Mouse (Mus musculus) small intestine, adult 2 months (tissue): ENCODE results near the gene Rnf6. TPM values are rescaled to one million over a fixed set of nuclear protein-coding genes. Genes with fewer than 3 reads are reported as not detected.

Source experiments
- H3K27ac ChIP-seq: fragments of 200-500 bp; 2 replicates; pipeline ENCODE4 v1.5.1; 2012; ENCODE audit warnings: low read depth, low read length, control low read depth, inconsistent platforms; ENCODE audit not compliant: insufficient read depth
- H3K27me3 ChIP-seq: fragments of 200-500 bp; 2 replicates; pipeline ENCODE4 v1.6.1; 2012; ENCODE audit warnings: mild to moderate bottlenecking, moderate library complexity, low read length, inconsistent platforms; ENCODE audit not compliant: control insufficient read depth, insufficient read depth
- H3K36me3 ChIP-seq: fragments of 200-500 bp; 2 replicates; pipeline ENCODE4 v1.6.1; 2012; ENCODE audit warnings: mild to moderate bottlenecking, low read length, control low read depth, inconsistent platforms; ENCODE audit not compliant: control insufficient read depth, insufficient read depth
- H3K4me1 ChIP-seq: fragments of 200-500 bp; 2 replicates; pipeline ENCODE4 v1.6.1; 2012; ENCODE audit warnings: low read length, inconsistent platforms, mixed read lengths; ENCODE audit not compliant: control insufficient read depth, insufficient read depth, insufficient read length
- H3K4me3 ChIP-seq: fragments of 200-500 bp; 2 replicates; pipeline ENCODE4 v1.5.1; 2012; ENCODE audit warnings: low read depth, mild to moderate bottlenecking, control low read depth, inconsistent platforms, low read length, moderate library complexity
- CTCF ChIP-seq: fragments of 200-500 bp; IDR thresholded peaks from 2 replicates; pipeline ENCODE4 v1.5.1; 2012; ENCODE audit warnings: low read depth, mild to moderate bottlenecking, control low read depth, inconsistent platforms, low read length, moderate library complexity, mixed read lengths; ENCODE audit not compliant: insufficient replicate concordance, insufficient read length; ENCODE audit errors: extremely low read depth
- POLR2A ChIP-seq: fragments of 200-500 bp; IDR thresholded peaks from 2 replicates; pipeline ENCODE4 v1.6.1; 2012; ENCODE audit warnings: low read depth, mild to moderate bottlenecking, control low read depth, inconsistent platforms, low read length, moderate library complexity
- WGBS: fragments of 180-500 bp; shearing (Covaris S2); methylation state at CpG from one replicate; pipeline ENCODE4 v1.1.7; 2018; 5-methylcytosine and 5-hydroxymethylcytosine counted together
- polyA plus RNA-seq: library from polyadenylated mRNA; depleted of rRNA; stranded (reverse); fragments of >200 nt; gene quantifications from 2 replicates; pipeline ENCODE4 v1.2.3, GENCODE M21; 2012

Rnf6 gene
- polyA plus RNA-seq, 1 experiment, result 12.9 TPM

GRCm38 (mm10) chr5:146251663-146252429 lies 30.5 kb upstream of the Rnf6 start:
- 54% methylated on average over 5 of the region's 5 CpGs for WGBS
- no peak overlapping the region for H3K4me3 ChIP-seq
- H3K27me3 ChIP-seq, result no peaks in the 10 kb centered on the region
- peaks cover 16% of the 10 kb centered on the region for H3K4me1 ChIP-seq
- no peaks in the 10 kb centered on the region for H3K36me3 ChIP-seq
- TF ChIP-seq CTCF, result no peak
- TF ChIP-seq POLR2A, result no peak
- H3K27ac ChIP-seq, result peak overlapping the region; percentile 31

GRCm38 (mm10) chr5:146250369-146251075 lies 29.2 kb upstream of the Rnf6 start:
- H3K27ac ChIP-seq, result peak overlapping the region; percentile 23; the same call in 1 of the 2 replicates
- no peaks in the 10 kb centered on the region for H3K27me3 ChIP-seq
- TF ChIP-seq POLR2A (no peak), CTCF (no peak)
- no peak overlapping the region for H3K4me3 ChIP-seq
- 46% methylated on average over 12 of the region's 12 CpGs for WGBS
- no peaks in the 10 kb centered on the region for H3K36me3 ChIP-seq
- peaks cover 16% of the 10 kb centered on the region for H3K4me1 ChIP-seq

GRCm38 (mm10) chr5:146248746-146249145 lies 27.4 kb upstream of the Rnf6 start:
- H3K27ac ChIP-seq, result peak overlapping the region; percentile 8

GRCm38 (mm10) chr5:146247709-146248108 lies 26.4 kb upstream of the Rnf6 start:
- Histone ChIP-seq H3K27me3 (no peaks in the 10 kb centered on the region), H3K27ac (peak overlapping the region; percentile 56), H3K4me3 (no peak overlapping the region), H3K4me1 (peaks cover 11% of the 10 kb centered on the region), H3K36me3 (no peaks in the 10 kb centered on the region)
- TF ChIP-seq CTCF (no peak), POLR2A (no peak)
- WGBS, result 60% methylated on average over 5 of the region's 5 CpGs

More at GRCm38 (mm10) chr5:146248746-146249145, 27.4 kb upstream of the Rnf6 start:
- Histone ChIP-seq H3K36me3 (no peaks in the 10 kb centered on the region), H3K27me3 (no peaks in the 10 kb centered on the region), H3K4me3 (no peak overlapping the region), H3K4me1 (peaks cover 11% of the 10 kb centered on the region)
- WGBS, result 38% methylated on average over 10 of the region's 10 CpGs
- no peak for TF ChIP-seq POLR2A
- no peak for TF ChIP-seq CTCF

- Histone ChIP-seq H3K27me3 (no peaks in the 10 kb centered on the region), H3K4me3 (no peak overlapping the region), H3K36me3 (no peaks in the 10 kb centered on the region), H3K27ac (no peak overlapping the region), H3K4me1 (peaks cover 11% of the 10 kb centered on the region)
- 92% methylated on average over 1 of the region's 1 CpGs for WGBS
- no peak for TF ChIP-seq CTCF
Observed at GRCm38 (mm10) chr5:146246386-146246785, 25.0 kb upstream of the Rnf6 start.

- Histone ChIP-seq H3K27me3 (no peaks in the 10 kb centered on the region), H3K4me1 (peaks cover 11% of the 10 kb centered on the region), H3K27ac (no peak overlapping the region), H3K4me3 (no peak overlapping the region), H3K36me3 (no peaks in the 10 kb centered on the region)
- 77% methylated on average over 7 of the region's 7 CpGs for WGBS
- TF ChIP-seq CTCF, result no peak
- no peak for TF ChIP-seq POLR2A
Observed at GRCm38 (mm10) chr5:146245646-146246370, 24.5 kb upstream of the Rnf6 start.

GRCm38 (mm10) chr5:146245193-146245592 lies 23.8 kb upstream of the Rnf6 start:
- 77% methylated on average over 4 of the region's 4 CpGs for WGBS
- H3K27me3 ChIP-seq, result no peaks in the 10 kb centered on the region
- no peak overlapping the region for H3K4me3 ChIP-seq
- H3K36me3 ChIP-seq, result no peaks in the 10 kb centered on the region
- peaks cover 11% of the 10 kb centered on the region for H3K4me1 ChIP-seq
- H3K27ac ChIP-seq, result no peak overlapping the region
- TF ChIP-seq CTCF (no peak), POLR2A (no peak)
